Mouse (Mus musculus) forebrain, embryonic 14.5 days (tissue): Measurements from ENCODE around the gene Ndufa9. TPM values are rescaled to one million over a fixed set of nuclear protein-coding genes. Genes with fewer than 3 reads are reported as not detected.

Experiments
- ATAC-seq: fragments of 200-750 bp; cut with Nextera tagmentation; 2 replicates; pipeline ENCODE4 v1.8.0; 2017; ENCODE audit warnings: mild to moderate bottlenecking, moderate library complexity
- DNase-seq: peaks from one replicate; pipeline ENCODE4 v3.0.0-alpha.2; 2015; ENCODE audit warnings: low spot score
- H3K27ac ChIP-seq: fragments of 300-500 bp; sonication (generic); 2 replicates; pipeline ENCODE4 v1.5.1; 2014; ENCODE audit warnings: low read depth, mild to moderate bottlenecking, control low read depth, low read length, moderate library complexity
- H3K27me3 ChIP-seq: fragments of 300-500 bp; sonication (generic); replicated peaks from 2 replicates; pipeline ENCODE4 v1.6.1; 2014; ENCODE audit warnings: low read length, control low read depth, mixed read lengths; ENCODE audit not compliant: control insufficient read depth, insufficient read depth
- H3K36me3 ChIP-seq: fragments of 300-500 bp; sonication (generic); 2 replicates; pipeline ENCODE4 v1.6.1; 2014; ENCODE audit warnings: low read length, control low read depth; ENCODE audit not compliant: control insufficient read depth, insufficient read depth
- H3K4me1 ChIP-seq: fragments of 300-500 bp; sonication (generic); 2 replicates; pipeline ENCODE4 v1.6.1; 2014; ENCODE audit warnings: antibody characterized with exemption, low read length, control low read depth; ENCODE audit not compliant: control insufficient read depth, insufficient read depth
- H3K4me2 ChIP-seq: fragments of 300-500 bp; sonication (generic); 2 replicates; pipeline ENCODE4 v1.6.1; 2014; ENCODE audit warnings: mild to moderate bottlenecking, control low read depth, low read length
- H3K4me3 ChIP-seq: fragments of 300-500 bp; sonication (generic); 2 replicates; pipeline ENCODE4 v1.5.1; 2014; ENCODE audit warnings: low read depth, low read length, control low read depth
- H3K9ac ChIP-seq: fragments of 300-500 bp; sonication (generic); 2 replicates; pipeline ENCODE4 v1.6.1; 2014; ENCODE audit warnings: mild to moderate bottlenecking, low read length, control low read depth, moderate library complexity
- H3K9me3 ChIP-seq: fragments of 300-500 bp; sonication (generic); replicated peaks from 2 replicates; pipeline ENCODE4 v1.6.1; 2016; ENCODE audit warnings: low read length, control low read depth, mixed read lengths; ENCODE audit not compliant: control insufficient read depth
- WGBS: fragments of 180-500 bp; shearing (Covaris S2); extraction: QIAGEN DNeasy Blood & Tissue Kit; methylation state at CpG from one replicate; pipeline ENCODE4 v1.1.7; 2014; 5-methylcytosine and 5-hydroxymethylcytosine counted together
- polyA plus RNA-seq: library from polyadenylated mRNA; unstranded; fragments of >200 nt; fragmentation: Nextera tagmentation; extraction: Ambion mirVana; gene quantifications from 2 replicates; pipeline ENCODE4 v1.2.1, GENCODE M21; 2014

The Ndufa9 gene
- polyA plus RNA-seq, 1 experiment from 2014 or later: 204 TPM

DNA sequence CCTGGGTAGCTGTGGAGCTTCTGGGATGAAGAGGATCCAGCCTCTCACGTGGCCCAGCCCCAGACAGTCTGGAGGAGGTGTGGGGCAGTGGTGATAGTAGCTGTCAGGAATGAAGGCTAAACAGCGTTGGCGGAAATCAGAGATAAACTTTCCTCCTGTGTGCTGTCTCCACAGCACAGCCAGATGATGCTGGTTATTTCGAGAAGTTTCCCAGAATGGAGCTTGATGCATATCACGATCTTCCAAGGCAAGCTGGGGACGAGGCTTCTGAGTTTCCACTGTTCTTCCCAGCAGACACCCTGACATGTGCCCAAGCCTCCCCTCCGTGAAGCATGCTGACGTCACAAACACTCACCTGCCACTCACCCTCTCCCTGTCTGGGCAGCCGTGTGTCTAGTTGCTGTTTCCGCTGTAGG lies 65.3 kb downstream of the Ndufa9 start:
- no peak overlapping the region for H3K9ac ChIP-seq
- no peak overlapping the region for H3K4me3 ChIP-seq
- 77% methylated on average over 10 of the region's 10 CpGs for WGBS
- no peaks in the 10 kb centered on the region for H3K4me1 ChIP-seq
- ATAC-seq (no peak), DNase-seq (no peak)
- no peaks in the 10 kb centered on the region for H3K36me3 ChIP-seq
- H3K9me3 ChIP-seq: no peaks in the 10 kb centered on the region
- no peak overlapping the region for H3K27ac ChIP-seq
- H3K27me3 ChIP-seq: no peaks in the 10 kb centered on the region
- no peak overlapping the region for H3K4me2 ChIP-seq

- no peak for ATAC-seq
- H3K4me2 ChIP-seq: no peak overlapping the region
- no peak overlapping the region for H3K27ac ChIP-seq
- no peaks in the 10 kb centered on the region for H3K9me3 ChIP-seq
- no peak overlapping the region for H3K9ac ChIP-seq
- no peak for DNase-seq
- no peaks in the 10 kb centered on the region for H3K36me3 ChIP-seq
- WGBS: 93% methylated on average over 1 of the region's 1 CpGs
- H3K4me1 ChIP-seq: no peaks in the 10 kb centered on the region
- no peak overlapping the region for H3K4me3 ChIP-seq
- H3K27me3 ChIP-seq: no peaks in the 10 kb centered on the region
Observed at GRCm38 (mm10) chr6:126783056-126783455, 65.9 kb downstream of the Ndufa9 start.

GRCm38 (mm10) chr6:126777889-126778288 lies 71.0 kb downstream of the Ndufa9 start:
- Histone ChIP-seq H3K4me1 (no peaks in the 10 kb centered on the region), H3K27me3 (no peaks in the 10 kb centered on the region), H3K4me2 (no peak overlapping the region), H3K27ac (no peak overlapping the region), H3K9ac (no peak overlapping the region), H3K9me3 (no peaks in the 10 kb centered on the region), H3K4me3 (no peak overlapping the region), H3K36me3 (no peaks in the 10 kb centered on the region)
- DNase-seq (no peak), ATAC-seq (no peak)
- 92% methylated on average over 6 of the region's 6 CpGs for WGBS

DNA sequence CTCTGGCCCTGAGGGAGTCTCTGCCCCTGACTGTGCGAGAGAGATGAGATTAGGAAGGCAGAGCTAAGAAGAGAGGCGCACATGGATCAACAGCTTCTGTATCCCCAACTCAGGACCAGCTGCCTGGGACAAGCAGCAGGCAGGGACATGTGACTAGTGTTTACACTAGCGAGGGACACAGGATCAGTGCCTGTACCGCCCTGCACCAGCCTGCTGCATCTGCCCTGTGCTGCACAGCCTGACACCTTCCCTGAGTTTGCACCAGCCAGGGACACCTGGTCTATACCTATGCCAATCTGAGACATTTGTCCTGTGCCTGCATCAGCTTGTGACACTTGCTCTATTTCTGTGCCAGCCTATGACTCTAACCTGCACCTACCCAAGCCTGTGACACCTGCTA lies 75.1 kb downstream of the Ndufa9 start:
- DNase-seq (no peak), ATAC-seq (no peak)
- 67% methylated on average over 4 of the region's 4 CpGs for whole genome bisulfite sequencing
- Histone ChIP-seq H3K27ac (no peak overlapping the region), H3K4me2 (no peak overlapping the region), H3K4me1 (no peaks in the 10 kb centered on the region), H3K9ac (no peak overlapping the region), H3K9me3 (no peaks in the 10 kb centered on the region), H3K36me3 (no peaks in the 10 kb centered on the region), H3K4me3 (no peak overlapping the region), H3K27me3 (no peaks in the 10 kb centered on the region)

- Histone ChIP-seq H3K9me3 (no peaks in the 10 kb centered on the region), H3K27ac (no peak overlapping the region), H3K27me3 (no peaks in the 10 kb centered on the region), H3K4me3 (no peak overlapping the region), H3K4me1 (peaks cover 11% of the 10 kb centered on the region), H3K36me3 (no peaks in the 10 kb centered on the region), H3K9ac (no peak overlapping the region), H3K4me2 (no peak overlapping the region)
- ATAC-seq: no peak
- no peak for DNase-seq
- 70% methylated on average over 4 of the region's 4 CpGs for WGBS
Observed at GRCm38 (mm10) chr6:126772326-126772725, 76.6 kb downstream of the Ndufa9 start.

Other genes with a start within 250 kb of the Ndufa9 start
- gene Kcna1, start 202.8 kb downstream of the Ndufa9 start, polyA plus RNA-seq: 2.5 and 2.8 TPM in 2 replicates
- 6.7 and 9.1 TPM in 2 replicates for gene Kcna6, start 108.5 kb downstream of the Ndufa9 start, polyA plus RNA-seq
- 0.07 and 0.09 TPM in 2 replicates for gene Akap3, start 4.0 kb upstream of the Ndufa9 start, polyA plus RNA-seq
- 0.10 TPM in 1 of 2 replicates, not detected in the other for gene Dyrk4, start 72.7 kb upstream of the Ndufa9 start, polyA plus RNA-seq
- gene Rad51ap1, start 90.5 kb upstream of the Ndufa9 start, polyA plus RNA-seq: 28.3 and 33.6 TPM in 2 replicates
- 29.0 and 33.0 TPM in 2 replicates for gene D6Wsu163e, start 90.8 kb upstream of the Ndufa9 start, polyA plus RNA-seq
- not detected in 2 replicates for gene Fgf6, start 166.4 kb upstream of the Ndufa9 start, polyA plus RNA-seq
- gene Fgf23, start 223.8 kb upstream of the Ndufa9 start, polyA plus RNA-seq: 0.09 and 0.11 TPM in 2 replicates